ENCODE assay signal across 8 mouse cellular contexts in the genomic region with DNA sequence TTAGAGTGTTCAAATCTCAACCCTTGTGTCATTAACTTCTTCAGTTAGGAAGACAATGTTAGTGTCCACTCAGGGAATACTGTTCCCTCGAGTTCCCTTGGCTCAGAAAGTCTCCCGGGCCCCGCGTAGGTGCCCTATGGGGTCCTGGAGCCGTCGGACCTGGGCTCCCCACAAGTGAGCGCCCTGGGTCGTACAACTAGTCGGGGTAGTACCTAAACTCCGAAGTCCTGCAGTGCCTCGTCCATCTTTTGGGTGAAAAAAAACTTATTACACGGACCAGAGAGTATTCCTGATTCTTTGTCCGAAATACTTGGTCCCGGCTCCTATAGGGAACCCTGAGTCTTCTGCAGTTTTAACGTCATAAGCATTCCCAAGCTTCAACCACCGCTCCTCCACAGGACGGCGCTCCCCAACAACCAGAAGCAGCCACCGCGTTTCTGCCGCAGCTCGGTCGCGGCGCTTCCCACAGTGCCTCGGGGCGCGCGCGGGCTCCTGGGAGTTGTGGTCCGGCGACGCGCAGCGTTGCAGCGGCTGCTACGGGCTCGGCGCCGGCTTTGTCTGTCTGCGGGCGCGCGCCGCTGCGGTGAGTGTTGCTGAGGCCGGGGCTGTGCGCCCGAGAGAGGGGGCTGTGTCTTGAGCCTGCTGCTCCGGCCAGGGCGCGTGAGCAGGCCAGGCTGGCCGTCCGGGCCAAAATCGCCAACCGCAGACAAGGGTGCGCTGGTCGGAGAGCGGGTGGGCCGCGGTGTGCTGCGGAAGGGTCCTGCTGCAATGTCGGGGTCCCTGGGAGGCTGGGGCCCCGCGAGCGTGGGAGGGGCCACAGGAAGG. TPM values are rescaled to one million over a fixed set of nuclear protein-coding genes. Genes with fewer than 3 reads are reported as not detected.
DNase-seq lines count a peak whose midpoint lies in the region; ATAC-seq and TF ChIP-seq lines count a peak whose summit lies in the region.

Gene Zfp637, plus strand, starts transcription at position 495 of the 825 bp plus-strand sequence.

- no peaks in the 10 kb centered on the region for H3K9me3 ChIP-seq in heart, embryonic 10.5 days
- H3K9me3 ChIP-seq in kidney, embryonic 15.5 days (replicated peaks), result no peaks in the 10 kb centered on the region

- WGBS in heart, embryonic 10.5 days, result under 1% methylated on average over 66 of the region's 66 CpGs
- under 1% methylated on average over 66 of the region's 66 CpGs for WGBS in kidney, embryonic 15.5 days

- peak within 1 kb of the TSS; percentile 98 for H3K27ac ChIP-seq in heart, embryonic 10.5 days
- H3K27ac ChIP-seq in kidney, embryonic 15.5 days, result peak within 1 kb of the TSS; percentile 95

- H3K4me2 ChIP-seq in kidney, embryonic 15.5 days, result peak within 1 kb of the TSS; percentile 88
- peak within 1 kb of the TSS; percentile 97 for H3K4me2 ChIP-seq in myocyte (ENCODE audit: low read depth)

- peak; percentile 93 for DNase-seq in A20 (ENCODE audit: low read depth, low spot score)
- DNase-seq in brain, adult 2 months (ENCODE audit: low read depth, low spot score), result peak; percentile 97
- peak; percentile 97 for DNase-seq in heart, embryonic 10.5 days (ENCODE audit: low spot score)
- peak; percentile 94 for DNase-seq in liver
- peak; percentile 82 for DNase-seq in splenic B cell, adult 2 months (ENCODE audit: low read depth, low spot score)

- H3K4me3 ChIP-seq in heart, embryonic 10.5 days, result peak within 1 kb of the TSS; percentile 94
- H3K4me3 ChIP-seq in kidney, embryonic 15.5 days (replicated peaks), result peak within 1 kb of the TSS; percentile 72
- peak within 1 kb of the TSS; percentile 36 for H3K4me3 ChIP-seq in myocyte

- peak within 1 kb of the TSS; percentile 84 for H3ac ChIP-seq in myocyte (ENCODE audit: control insufficient read depth, insufficient read length)

- H3K4me1 ChIP-seq in heart, embryonic 10.5 days, result peaks cover 5% of the 10 kb centered on the region
- peaks cover 13% of the 10 kb centered on the region for H3K4me1 ChIP-seq in kidney, embryonic 15.5 days

- TF ChIP-seq POLR2A in myocyte (IDR thresholded peaks at IDR 0.05; ENCODE audit: insufficient read length, low read depth), result peak; percentile 82

- peak; percentile 97 for ATAC-seq in erythroblast, adult 5-6 weeks (replicated peaks; ENCODE audit: low FRiP score, poor library complexity, severe bottlenecking)
- ATAC-seq in kidney, embryonic 15.5 days (replicated peaks; ENCODE audit: low FRiP score), result peak; percentile 99

- H3K27me3 ChIP-seq in heart, embryonic 10.5 days (ENCODE audit: insufficient read depth, poor library complexity, severe bottlenecking), result no peaks in the 10 kb centered on the region
- no peaks in the 10 kb centered on the region for H3K27me3 ChIP-seq in kidney, embryonic 15.5 days
- H3K27me3 ChIP-seq in myocyte (ENCODE audit: control insufficient read depth, insufficient read depth, insufficient read length), result peaks cover under 1% of the 10 kb centered on the region
- H3K27me3 ChIP-seq in splenic B cell, adult 2 months (ENCODE audit: control insufficient read depth, insufficient read depth, low read length, poor library complexity, severe bottlenecking), result no peaks in the 10 kb centered on the region

- peaks cover 29% of the 10 kb centered on the region for H3K36me3 ChIP-seq in heart, embryonic 10.5 days
- H3K36me3 ChIP-seq in kidney, embryonic 15.5 days, result peaks cover 31% of the 10 kb centered on the region
- peaks cover 19% of the 10 kb centered on the region for H3K36me3 ChIP-seq in myocyte (ENCODE audit: control insufficient read depth, insufficient read depth)
- peaks cover 4% of the 10 kb centered on the region for H3K36me3 ChIP-seq in splenic B cell, adult 2 months (ENCODE audit: control insufficient read depth, insufficient read depth, low read length, poor library complexity, severe bottlenecking)

- H3K9ac ChIP-seq in kidney, embryonic 15.5 days, result peak within 1 kb of the TSS; percentile 86

- no peaks in the 10 kb centered on the region for H3K79me2 ChIP-seq in myocyte (ENCODE audit: control insufficient read depth, insufficient read depth)

TF ChIP-seq in myocyte, 11 proteins besides CTCF, POLR2A, EP300 and RAD21:
- TF ChIP-seq MYOG (IDR thresholded peaks at IDR 0.05; ENCODE audit: control insufficient read depth in 1 of 3, insufficient read depth in 1 of 3, insufficient read length in 2 of 3, low read depth in 2 of 3), result peak in 2 of 3 experiments; percentile 2 to 12
- peak; percentile 56 for TF ChIP-seq POLR2AphosphoS2 (IDR thresholded peaks at IDR 0.05; ENCODE audit: insufficient read length, low read depth)
- peak in 1 of 3 experiments; percentile 23 for TF ChIP-seq MYOD1 (IDR thresholded peaks at IDR 0.05; ENCODE audit: control insufficient read depth in 1 of 3, insufficient read length in 2 of 3, low read depth in 2 of 3)
- TF ChIP-seq MAX (IDR thresholded peaks at IDR 0.05; ENCODE audit: low read depth), result no peak
- peak; percentile 37 for TF ChIP-seq SRF (IDR thresholded peaks at IDR 0.05; ENCODE audit: control insufficient read depth, insufficient read length, low read depth)
- no peak for TF ChIP-seq E2F4 (IDR thresholded peaks at IDR 0.05; ENCODE audit: insufficient read depth)

RNA-seq across cellular contexts. Expression of gene Zfp637, which starts in this region (rescaled TPM):
- 2.7 and 6.7 TPM in 2 replicates for total RNA-seq in erythroblast, adult 5-6 weeks (2015; ENCODE audit: low replicate concordance)
- total RNA-seq in erythroblast, adult 5-6 weeks (2017; ENCODE audit: low replicate concordance), result 4.6 and 16.9 TPM in 2 replicates
- 58.5 and 73.6 TPM in 2 replicates for polyA plus RNA-seq in heart, embryonic 10.5 days (2016; fragmentation: Nextera tagmentation; extraction: Ambion mirVana)
- 99.7 and 102 TPM in 2 replicates for polyA plus RNA-seq in kidney, embryonic 15.5 days (2015; fragmentation: Nextera tagmentation; extraction: Ambion mirVana)
- polyA plus RNA-seq in myocyte (2012; fragmentation: generic; extraction: Trizol), result 58.3 TPM

Comparison
In these comparisons a context has a peak if more than half of its experiments do, and no peak if none do; other contexts are left out.
1. Peak in every context shown above with its lines: DNase-seq, ATAC-seq, H3K4me3 ChIP-seq and H3K27ac ChIP-seq.
2. H3K4me3 ChIP-seq: peak in every context shown above with its lines; median percentile 94 in heart, embryonic 10.5 days; 72 in kidney, embryonic 15.5 days; 36 in myocyte.